Mouse (Mus musculus): Measurements from ENCODE around the gene Rnf168.
"Not testable (repeated sequence)": the region's sequence is repeated elsewhere in the genome, so short reads cannot be mapped to it uniquely, and the experiment has no call there.

Rnf168 gene

DNA sequence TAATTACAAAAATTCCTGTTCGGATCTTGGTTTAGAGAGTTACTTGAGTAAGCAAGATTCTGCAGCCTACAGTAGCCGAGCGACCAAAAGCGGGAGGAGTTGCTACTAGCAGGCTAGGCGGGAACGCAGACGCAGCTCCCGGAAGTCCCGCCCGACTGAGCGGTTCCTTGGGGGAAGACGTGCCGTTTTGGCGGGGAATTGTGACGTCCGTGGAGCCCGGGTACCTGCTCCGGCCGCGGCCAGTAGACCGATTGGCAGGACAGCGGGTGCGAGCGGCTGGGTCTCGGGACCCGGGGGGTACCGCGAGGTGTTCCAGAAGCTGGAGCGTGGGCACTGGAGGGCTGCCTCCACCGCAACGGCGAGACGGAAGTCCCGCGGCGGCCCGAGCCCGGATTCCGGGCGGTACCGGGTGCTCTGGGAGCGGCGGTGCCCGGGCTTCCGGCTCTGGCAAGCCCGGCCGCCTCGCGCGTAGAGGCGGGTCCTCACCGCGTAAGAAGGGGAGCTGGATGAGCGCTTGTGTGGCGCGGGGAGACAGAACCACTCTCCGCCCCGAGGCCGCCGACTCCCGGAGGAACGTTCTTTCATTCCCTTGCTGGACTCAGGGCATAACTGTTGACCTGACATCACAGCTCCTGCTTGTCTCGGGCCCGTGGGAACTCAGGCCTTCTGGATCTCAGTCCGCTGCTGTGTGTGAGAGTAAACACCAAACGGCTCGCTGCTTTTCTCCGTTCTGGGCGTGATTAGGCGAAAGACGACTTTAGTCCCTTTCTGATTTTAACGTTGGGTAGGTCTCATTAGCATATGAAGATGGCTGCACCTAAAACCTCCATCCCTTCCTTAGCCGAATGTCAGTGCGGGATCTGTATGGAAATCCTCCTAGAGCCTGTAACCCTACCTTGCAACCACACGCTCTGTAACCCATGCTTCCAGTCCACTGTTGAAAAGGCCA lies at the start of gene Rnf168:
Gene Rnf168 (plus strand): TSS at position 152 of the 949 bp plus-strand sequence.
- peak; percentile 91 for DNase-seq (ENCODE audit: low spot score)

- DNase-seq (ENCODE audit: low spot score): not testable (repeated sequence)
Observed at GRCm38 (mm10) chr16:32232050-32232449, 45.2 kb upstream of the Rnf168 start.

GRCm38 (mm10) chr16:32237930-32238680 lies 39.2 kb upstream of the Rnf168 start:
- no peak for DNase-seq (ENCODE audit: low spot score)

DNA sequence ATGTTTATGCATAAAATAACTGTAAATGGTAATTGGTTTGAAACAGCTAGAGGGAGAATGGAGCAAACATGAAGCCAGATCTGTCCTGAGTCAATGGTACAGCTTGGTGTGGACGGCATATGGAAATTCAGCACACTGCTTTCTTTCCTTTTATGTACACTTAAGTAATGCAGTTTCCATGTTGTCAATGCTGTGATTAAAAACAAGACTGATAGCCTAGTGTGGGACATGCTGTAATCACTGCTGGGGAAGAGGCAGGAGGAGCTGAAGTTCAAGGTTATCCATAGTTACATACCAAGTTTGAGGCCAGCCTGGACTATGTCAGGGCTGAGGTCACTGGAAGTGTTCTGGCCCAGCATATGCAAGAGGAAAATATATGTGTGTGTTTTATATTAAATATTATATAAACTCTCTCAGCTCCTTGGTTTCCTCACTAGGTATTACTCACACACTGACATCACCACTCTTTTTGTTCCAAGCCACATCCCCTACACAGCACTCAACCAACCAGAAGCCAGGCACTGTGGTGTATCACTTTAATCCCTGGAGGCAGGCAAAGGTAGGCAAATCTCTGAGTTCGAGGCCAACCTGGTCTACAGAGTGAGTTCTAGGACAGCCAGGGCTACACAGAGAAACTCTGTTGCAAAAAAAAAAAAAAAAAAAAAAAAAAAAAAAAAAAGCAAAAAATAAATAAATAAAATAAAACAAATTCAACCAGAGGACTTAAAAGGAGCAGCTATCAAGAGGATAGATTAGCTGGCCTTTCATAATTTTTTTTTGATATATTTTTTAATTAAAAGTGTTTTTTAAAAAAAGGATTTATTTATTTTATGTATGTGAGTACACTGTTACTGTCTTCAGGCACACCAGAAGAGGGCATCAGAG lies 37.6 kb upstream of the Rnf168 start:
- DNase-seq (ENCODE audit: low spot score): no peak

DNA sequence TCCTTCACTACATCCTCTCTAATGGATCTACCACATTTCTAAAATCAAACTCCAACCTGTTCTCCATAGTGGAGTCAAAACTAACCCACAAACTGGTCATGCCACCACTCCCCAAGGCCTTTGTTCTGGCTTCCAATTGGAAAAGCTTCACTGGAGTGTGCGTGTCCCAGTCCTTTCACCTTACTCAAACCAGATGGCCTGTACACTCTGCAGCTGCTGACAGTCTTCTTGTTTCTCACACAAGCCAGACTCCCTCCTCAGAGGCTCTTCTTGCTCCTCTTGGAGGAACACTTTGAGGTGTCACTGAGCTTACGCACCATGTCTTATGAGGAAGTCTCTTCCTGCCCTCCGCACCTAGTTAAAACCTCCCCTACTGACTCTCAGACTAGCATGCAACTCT lies 33.4 kb upstream of the Rnf168 start:
- no peak for DNase-seq (ENCODE audit: low spot score)

GRCm38 (mm10) chr16:32246351-32246791 lies 30.9 kb upstream of the Rnf168 start:
- DNase-seq (ENCODE audit: low spot score): peak; percentile 73

DNA sequence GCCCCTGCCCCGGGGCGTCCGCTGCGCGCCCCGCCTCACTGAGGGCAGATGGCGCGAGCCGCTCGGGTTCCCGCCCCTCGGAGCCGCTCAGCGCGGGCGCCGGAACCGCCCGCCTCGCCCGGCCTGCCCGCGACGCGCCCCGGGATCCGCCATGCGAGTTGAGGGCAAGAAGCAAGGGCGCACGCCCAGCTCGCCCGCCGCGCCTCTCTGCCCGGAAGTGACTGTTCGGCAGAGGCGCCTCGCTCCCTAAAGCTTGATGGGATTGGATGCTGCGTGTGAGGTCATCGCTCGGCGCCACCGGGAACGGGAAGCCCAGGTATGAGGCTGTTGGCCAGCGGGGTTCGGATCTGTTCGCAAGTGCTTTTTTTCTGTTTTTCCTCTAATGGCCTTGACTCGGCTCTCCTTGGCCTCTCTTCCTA lies 30.3 kb upstream of the Rnf168 start, which contains the start of the genes Fbxo45 and Wdr53:
Gene Fbxo45 (minus strand): TSS at position 207 of the 419 bp plus-strand sequence.
Gene Wdr53 (plus strand): TSS at position 276 of the 419 bp plus-strand sequence.
- peak; percentile 97 for DNase-seq (ENCODE audit: low spot score)

DNA sequence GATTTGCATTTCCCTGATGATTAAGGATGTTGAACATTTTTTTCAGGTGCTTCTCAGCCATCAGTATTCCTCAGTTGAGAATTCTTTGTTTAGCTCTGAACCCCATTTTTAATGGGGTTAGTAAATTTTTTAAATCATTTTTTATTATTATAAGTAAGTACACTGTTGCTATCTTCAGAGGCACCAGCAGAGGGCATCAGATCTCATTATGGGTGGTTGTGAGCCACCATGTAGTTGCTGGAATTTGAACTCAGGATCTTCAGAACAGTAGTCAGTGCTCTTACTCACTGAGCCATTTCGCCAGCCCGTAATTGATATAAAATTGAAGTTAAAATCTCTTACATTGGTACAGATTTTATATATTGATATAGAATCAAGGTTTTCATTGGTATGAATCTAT lies 13.0 kb upstream of the Rnf168 start:
- not testable (repeated sequence) for DNase-seq (ENCODE audit: low spot score)

DNA sequence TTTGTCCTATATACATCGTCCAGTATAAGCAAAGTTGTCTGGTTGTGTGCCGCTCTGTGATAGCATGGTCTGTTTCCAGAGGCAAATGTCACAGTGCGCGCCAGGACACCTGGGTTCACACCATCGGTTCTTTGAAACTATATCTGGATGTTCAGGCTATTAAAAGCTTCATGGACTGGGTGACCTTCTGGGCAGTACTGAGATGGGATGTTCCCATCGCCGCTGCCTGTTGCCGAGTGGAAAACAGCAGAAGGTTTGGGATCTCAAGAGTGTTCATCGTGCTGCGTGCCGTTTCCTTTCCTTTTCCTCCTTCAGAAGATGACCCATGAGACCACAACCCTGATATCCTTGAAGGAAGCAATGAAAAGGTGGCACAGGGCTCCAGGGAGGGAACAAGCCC lies 6.0 kb upstream of the Rnf168 start, which contains the start of gene Smco1:
Gene Smco1 (plus strand): TSS at position 178 of the 400 bp plus-strand sequence.
- DNase-seq (ENCODE audit: low spot score): no peak

GRCm38 (mm10) chr16:32273338-32273737 lies 3.9 kb upstream of the Rnf168 start:
- no peak for DNase-seq (ENCODE audit: low spot score)

- DNase-seq (ENCODE audit: low spot score): no peak
Observed at GRCm38 (mm10) chr16:32275041-32275440, 2.2 kb upstream of the Rnf168 start.

DNA sequence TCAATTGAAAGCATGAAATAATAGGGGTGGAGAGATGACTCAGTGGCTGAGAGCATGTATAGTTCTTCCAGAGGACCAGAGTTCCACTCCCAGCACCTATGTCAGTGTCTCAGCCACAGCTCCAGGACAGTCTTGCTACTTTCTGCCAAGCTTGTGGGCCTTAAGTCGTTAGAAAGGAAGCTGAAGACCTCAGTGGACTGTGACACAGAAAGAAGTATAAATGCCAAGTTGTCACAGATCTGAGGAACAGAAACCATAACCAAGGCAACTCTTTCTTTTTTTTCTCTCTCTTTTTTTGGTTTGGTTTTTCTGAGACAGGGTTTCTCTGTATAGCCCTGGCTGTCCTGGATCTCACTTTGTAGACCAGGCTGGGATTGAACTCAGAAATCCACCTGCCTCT lies 1.4 kb upstream of the Rnf168 start:
- DNase-seq (ENCODE audit: low spot score): no peak

- DNase-seq (ENCODE audit: low spot score): no peak
Observed at GRCm38 (mm10) chr16:32278396-32278795, 1.1 kb downstream of the Rnf168 start.

- DNase-seq (ENCODE audit: low spot score): no peak
Observed at GRCm38 (mm10) chr16:32280211-32280610, 3.0 kb downstream of the Rnf168 start.

DNA sequence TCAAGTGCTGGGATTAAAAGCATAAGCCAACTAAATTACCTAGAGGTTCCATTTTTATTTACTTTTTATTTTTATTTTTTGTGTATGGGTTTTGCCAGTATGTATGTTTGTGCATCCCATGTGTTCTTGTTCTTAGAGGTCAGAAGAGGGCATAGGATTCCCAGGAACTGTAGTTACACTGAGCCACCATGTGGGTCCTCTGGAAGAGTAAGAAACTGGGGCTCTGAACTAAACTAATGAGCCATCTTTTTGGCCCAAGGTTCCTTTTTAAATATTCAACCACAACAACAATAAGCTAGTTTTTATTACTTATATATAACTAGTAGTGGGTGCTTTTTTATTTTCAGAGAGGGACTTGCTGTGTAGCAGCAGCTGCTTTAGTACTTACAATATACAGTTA lies 5.3 kb downstream of the Rnf168 start:
- no peak for DNase-seq (ENCODE audit: low spot score)

- DNase-seq (ENCODE audit: low spot score): no peak
Observed at GRCm38 (mm10) chr16:32291821-32292220, 14.6 kb downstream of the Rnf168 start.

- DNase-seq (ENCODE audit: low spot score): not testable (repeated sequence)
Observed at GRCm38 (mm10) chr16:32299617-32300016, 22.4 kb downstream of the Rnf168 start.

DNA sequence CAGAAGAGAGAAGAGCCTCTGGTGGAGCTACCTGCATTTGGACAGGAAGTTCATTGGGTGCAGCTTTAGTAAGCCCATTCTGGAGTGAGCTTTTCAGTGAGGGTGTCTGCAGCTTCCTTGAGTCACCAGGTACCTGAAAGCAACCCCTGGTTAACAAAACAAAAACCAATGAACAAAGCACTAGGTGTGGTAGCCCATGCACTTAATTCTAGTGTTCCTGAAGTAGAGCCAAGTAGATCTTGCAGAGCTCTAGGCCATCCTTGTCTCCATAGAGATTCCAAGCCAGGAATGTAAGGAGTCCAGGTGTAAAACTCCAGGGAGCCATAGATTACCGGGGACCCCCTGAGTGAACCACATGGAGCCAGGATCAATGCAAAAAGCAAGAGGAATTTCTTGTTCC lies 25.8 kb downstream of the Rnf168 start:
- DNase-seq (ENCODE audit: low spot score): no peak

- no peak for DNase-seq (ENCODE audit: low spot score)
Observed at GRCm38 (mm10) chr16:32303886-32304285, 26.6 kb downstream of the Rnf168 start.

- DNase-seq (ENCODE audit: low spot score): no peak
Observed at GRCm38 (mm10) chr16:32311970-32312369, 34.7 kb downstream of the Rnf168 start.

- DNase-seq (ENCODE audit: low spot score): peak; percentile 61
Observed at GRCm38 (mm10) chr16:32312386-32312785, 35.1 kb downstream of the Rnf168 start.

DNA sequence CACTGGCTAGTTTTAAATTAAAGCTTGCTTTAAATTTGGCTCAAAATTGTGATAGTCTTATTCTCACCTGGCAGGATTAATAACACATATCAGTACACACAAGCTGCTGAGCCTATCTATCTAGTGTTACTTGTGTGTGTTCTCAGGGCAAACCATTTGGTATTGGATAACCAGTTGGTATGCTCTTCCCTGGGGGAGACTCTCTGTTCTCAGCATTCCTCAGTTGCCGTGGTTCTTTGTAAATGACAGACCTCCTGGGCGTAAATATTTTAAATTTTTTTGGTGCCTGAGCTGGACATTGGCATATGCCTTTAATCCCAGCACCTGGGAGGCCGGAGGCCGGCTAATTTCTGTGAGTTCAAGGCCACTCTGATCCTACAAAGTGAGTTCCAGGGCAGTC lies 35.6 kb downstream of the Rnf168 start:
- no peak for DNase-seq (ENCODE audit: low spot score)

Data from yolk sac, embryonic 10.5 days (tissue).